Mouse (Mus musculus): Measurements from ENCODE around the gene Gm815.

Gm815 gene

GRCm38 (mm10) chr19:26877180-26877775 is 8.4 kb upstream of the Gm815 start:
- DNase-seq (ENCODE audit: low read depth, low spot score), result no peak

GRCm38 (mm10) chr19:26879856-26880255 is 5.8 kb upstream of the Gm815 start:
- DNase-seq (ENCODE audit: low read depth, low spot score), result no peak

- DNase-seq (ENCODE audit: low read depth, low spot score), result no peak
Measured at GRCm38 (mm10) chr19:26881866-26882427, 3.7 kb upstream of the Gm815 start.

- no peak for DNase-seq (ENCODE audit: low read depth, low spot score)
Measured at GRCm38 (mm10) chr19:26888171-26888570, 2.5 kb downstream of the Gm815 start.

- DNase-seq (ENCODE audit: low read depth, low spot score), result no peak
Measured at GRCm38 (mm10) chr19:26891306-26891964, 5.8 kb downstream of the Gm815 start.

GRCm38 (mm10) chr19:26892861-26893260 is 7.2 kb downstream of the Gm815 start:
- DNase-seq (ENCODE audit: low read depth, low spot score), result no peak

- no peak for DNase-seq (ENCODE audit: low read depth, low spot score)
Measured at GRCm38 (mm10) chr19:26902162-26902561, 16.5 kb downstream of the Gm815 start.

- no peak for DNase-seq (ENCODE audit: low read depth, low spot score)
Measured at GRCm38 (mm10) chr19:26914245-26914644, 28.6 kb downstream of the Gm815 start.

- no peak for DNase-seq (ENCODE audit: low read depth, low spot score)
Measured at GRCm38 (mm10) chr19:26920816-26921215, 35.1 kb downstream of the Gm815 start.

- peak; percentile 3 for DNase-seq (ENCODE audit: low read depth, low spot score)
Measured at GRCm38 (mm10) chr19:26930295-26931283, 44.9 kb downstream of the Gm815 start.

- no peak for DNase-seq (ENCODE audit: low read depth, low spot score)
Measured at GRCm38 (mm10) chr19:26934186-26934585, 48.5 kb downstream of the Gm815 start.
